Mouse (Mus musculus) MEL (cell line): Measurements from ENCODE around the gene Rasl12. TPM values are rescaled to one million over a fixed set of nuclear protein-coding genes. Genes with fewer than 3 reads are reported as not detected.

ENCODE experiments used
- DNase-seq: peaks from one replicate; pipeline ENCODE4 v3.0.0; 2011; ENCODE audit warnings: low read depth, low spot score
- H3K27ac ChIP-seq: 2 replicates; pipeline ENCODE4 v1.5.1; 2012; ENCODE audit warnings: low read depth, mild to moderate bottlenecking, control low read depth, low read length, moderate library complexity; ENCODE audit not compliant: control insufficient read depth
- H3K27me3 ChIP-seq, 2 experiments: fragments of 150-350 bp in 1 of 2; sonication (generic) in 1 of 2; 2 replicates each; pipeline ENCODE4 v1.6.1; 2012; ENCODE audit warnings: low read length in 2 of 2, mild to moderate bottlenecking in 2 of 2, improper control_type of control experiment in 1 of 2, moderate library complexity in 1 of 2; ENCODE audit not compliant: insufficient read depth in 2 of 2, control insufficient read depth in 1 of 2
- H3K36me3 ChIP-seq, 2 experiments: 2 replicates each; pipeline ENCODE4 v1.6.1; 2012 to 2014; ENCODE audit warnings: low read length in 2 of 2, improper control_type of control experiment in 1 of 2, inconsistent platforms in 1 of 2, mild to moderate bottlenecking in 1 of 2; ENCODE audit not compliant: insufficient read depth in 2 of 2, control insufficient read depth in 1 of 2
- H3K4me1 ChIP-seq, 2 experiments: fragments of 150-350 bp in 1 of 2; sonication (generic) in 1 of 2; 2 replicates each; pipeline ENCODE4 v1.6.1; 2012; ENCODE audit warnings: low read length in 2 of 2, improper control_type of control experiment in 1 of 2, mild to moderate bottlenecking in 1 of 2; ENCODE audit not compliant: insufficient read depth in 2 of 2, control insufficient read depth in 1 of 2
- H3K4me3 ChIP-seq, 2 experiments: fragments of 150-350 bp in 1 of 2; sonication (generic) in 1 of 2; 2 replicates each; pipeline ENCODE4 v1.5.1; 2012; ENCODE audit warnings: low read depth in 2 of 2, low read length in 2 of 2, mild to moderate bottlenecking in 2 of 2, moderate library complexity in 2 of 2, control low read depth in 1 of 2, improper control_type of control experiment in 1 of 2; ENCODE audit not compliant: control insufficient read depth in 1 of 2, insufficient read depth in 1 of 2
- H3K79me2 ChIP-seq: 2 replicates; pipeline ENCODE4 v1.6.1; 2012; ENCODE audit warnings: mild to moderate bottlenecking, low read length, moderate library complexity; ENCODE audit not compliant: control insufficient read depth, poor library complexity, insufficient read depth
- H3K9ac ChIP-seq: 2 replicates; pipeline ENCODE4 v1.6.1; 2012; ENCODE audit warnings: low read depth, mild to moderate bottlenecking, control low read depth, low read length, moderate library complexity; ENCODE audit not compliant: control insufficient read depth, poor library complexity, severe bottlenecking
- H3K9me3 ChIP-seq: fragments of 150-350 bp; sonication (generic); replicated peaks from 2 replicates; pipeline ENCODE4 v1.6.1; 2012; ENCODE audit warnings: mild to moderate bottlenecking, low read length, improper control_type of control experiment, moderate library complexity; ENCODE audit not compliant: insufficient read depth
- CHD1 ChIP-seq: IDR thresholded peaks from 2 replicates; pipeline ENCODE4 v1.6.1; 2012; ENCODE audit warnings: low read depth, mild to moderate bottlenecking, inconsistent platforms, low read length, improper control_type of control experiment
- CHD2 ChIP-seq: IDR thresholded peaks from 2 replicates; pipeline ENCODE4 v1.6.1; 2011; ENCODE audit warnings: low read length, improper control_type of control experiment
- CTCF ChIP-seq, 3 experiments: IDR thresholded peaks in 2 of 3; conservative IDR thresholded peaks in 1 of 3; 2 replicates each; pipeline ENCODE4 v1.5.1; 2011 to 2012; ENCODE audit warnings: low read length in 3 of 3, low read depth in 2 of 3, mild to moderate bottlenecking in 2 of 3, improper control_type of control experiment in 1 of 3, inconsistent platforms in 1 of 3, mixed read lengths in 1 of 3, moderate library complexity in 1 of 3; ENCODE audit not compliant: control insufficient read depth in 1 of 3, insufficient read depth in 1 of 3, poor library complexity in 1 of 3, severe bottlenecking in 1 of 3
- ELF1 ChIP-seq: IDR thresholded peaks from 2 replicates; pipeline ENCODE4 v1.6.1; 2014; ENCODE audit warnings: low read depth, mild to moderate bottlenecking, inconsistent platforms, low read length, improper control_type of control experiment, moderate library complexity
- ETS1 ChIP-seq: IDR thresholded peaks from 2 replicates; pipeline ENCODE4 v1.6.1; 2012; ENCODE audit warnings: low read depth, mild to moderate bottlenecking, inconsistent platforms, low read length, improper control_type of control experiment, moderate library complexity
- GATA1 ChIP-seq: IDR thresholded peaks from 2 replicates; pipeline ENCODE4 v1.6.1; 2011; ENCODE audit warnings: low read depth, low read length, improper control_type of control experiment
- JUND ChIP-seq: IDR thresholded peaks from 2 replicates; pipeline ENCODE4 v1.6.1; 2011; ENCODE audit warnings: low read depth, mild to moderate bottlenecking, improper control_type of control experiment, low read length
- MAFK ChIP-seq: IDR thresholded peaks from 2 replicates; pipeline ENCODE4 v1.6.1; 2011; ENCODE audit warnings: low read depth, mild to moderate bottlenecking, low read length, improper control_type of control experiment, borderline replicate concordance
- MAX ChIP-seq: IDR thresholded peaks from 2 replicates; pipeline ENCODE4 v1.6.1; 2011; ENCODE audit warnings: low read length, improper control_type of control experiment
- MEF2A ChIP-seq: IDR thresholded peaks from 2 replicates; pipeline ENCODE4 v1.6.1; 2014; ENCODE audit warnings: low read depth, mild to moderate bottlenecking, inconsistent platforms, low read length, improper control_type of control experiment; ENCODE audit not compliant: poor library complexity, insufficient replicate concordance, severe bottlenecking; ENCODE audit errors: extremely low read depth
- MYB ChIP-seq: IDR thresholded peaks from 2 replicates; pipeline ENCODE4 v1.6.1; 2011; ENCODE audit warnings: mild to moderate bottlenecking, low read depth, low read length, improper control_type of control experiment
- MYC ChIP-seq: IDR thresholded peaks from 2 replicates; pipeline ENCODE4 v1.6.1; 2011; ENCODE audit warnings: low read depth, mild to moderate bottlenecking, low read length, improper control_type of control experiment, moderate library complexity
- NRF1 ChIP-seq: IDR thresholded peaks from 2 replicates; pipeline ENCODE4 v1.6.1; 2014; ENCODE audit warnings: low read depth, mild to moderate bottlenecking, inconsistent platforms, low read length, improper control_type of control experiment, moderate library complexity; ENCODE audit not compliant: poor library complexity, insufficient read depth, severe bottlenecking
- RAD21 ChIP-seq: IDR thresholded peaks from 2 replicates; pipeline ENCODE4 v1.6.1; 2011; ENCODE audit warnings: mild to moderate bottlenecking, low read depth, low read length, improper control_type of control experiment
- SIN3A ChIP-seq: IDR thresholded peaks from 2 replicates; pipeline ENCODE4 v1.6.1; 2012; ENCODE audit warnings: low read length, improper control_type of control experiment, inconsistent platforms
- SMC3 ChIP-seq: IDR thresholded peaks from 2 replicates; pipeline ENCODE4 v1.6.1; 2011; ENCODE audit warnings: low read depth, low read length, improper control_type of control experiment
- TCF12 ChIP-seq: IDR thresholded peaks from 2 replicates; pipeline ENCODE4 v1.6.1; 2014; ENCODE audit warnings: low read depth, mild to moderate bottlenecking, inconsistent platforms, low read length, improper control_type of control experiment, moderate library complexity
- UBTF ChIP-seq: IDR thresholded peaks from 2 replicates; pipeline ENCODE4 v1.6.1; 2012; ENCODE audit warnings: low read depth, mild to moderate bottlenecking, inconsistent platforms, low read length, improper control_type of control experiment, moderate library complexity, borderline replicate concordance; ENCODE audit not compliant: insufficient read depth
- ZMIZ1 ChIP-seq: IDR thresholded peaks from 2 replicates; pipeline ENCODE4 v1.6.1; 2012; ENCODE audit warnings: low read depth, mild to moderate bottlenecking, inconsistent platforms, low read length, improper control_type of control experiment, moderate library complexity
- polyA plus RNA-seq, 2 experiments: library from polyadenylated mRNA; stranded (reverse) in 1 of 2; unstranded in 1 of 2; fragments of >175 nt in 1 of 2; fragments of >200 nt in 1 of 2; gene quantifications; 2 replicates each; pipeline versions ENCODE4 v1.2.1 to v1.2.4; 2012; ENCODE audit warnings: low replicate concordance in 2 of 2, low read depth in 1 of 2; ENCODE audit not compliant: insufficient read length in 2 of 2, insufficient read depth in 1 of 2, missing spikeins in 1 of 2
- total RNA-seq: library from RNA; depleted of rRNA; stranded (reverse); fragments of 300-350 nt; gene quantifications from 2 replicates; pipeline ENCODE4 v1.2.3, GENCODE M21; 2012

Gene Rasl12
- total and polyA plus RNA-seq, 3 experiments: 0.12 to 0.19 TPM; not detected in 1

DNA sequence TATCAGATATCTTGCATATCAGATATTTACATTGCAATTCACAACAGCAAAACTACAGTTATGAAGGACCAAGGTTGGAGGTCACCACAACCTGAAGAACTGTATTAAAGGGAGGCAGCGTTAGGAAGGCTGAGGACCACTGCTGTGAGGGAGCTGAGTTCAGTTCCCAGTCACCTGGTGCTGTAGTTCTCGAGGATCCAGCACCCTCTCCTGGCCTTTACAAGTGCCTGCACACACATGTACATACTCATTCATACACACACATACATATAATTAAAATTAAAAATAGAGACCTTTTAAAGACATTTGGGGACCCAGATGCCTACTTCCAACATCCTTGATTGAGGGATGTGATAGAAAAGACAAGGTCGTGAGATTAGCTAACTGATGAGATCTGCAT, 21.3 kb downstream of the Rasl12 start:
- peak; percentile 25 for DNase-seq
- Histone ChIP-seq H3K4me3 (no peak overlapping the region), H3K9me3 (no peaks in the 10 kb centered on the region), H3K36me3 (no peaks in the 10 kb centered on the region; a peak in 1 of 4 replicates), H3K9ac (no peak overlapping the region), H3K4me1 (peaks cover 0 to 2% of the 10 kb centered on the region in 2 experiments; a peak in 1 of 4 replicates), H3K79me2 (no peaks in the 10 kb centered on the region), H3K27me3 (peaks cover 0 to 2% of the 10 kb centered on the region in 2 experiments; a peak in 2 of 4 replicates), H3K27ac (no peak overlapping the region)
- no peak for TF ChIP-seq MYB
- peak; percentile 6 to 51 (median 29); a peak in 2 of 6 replicates for TF ChIP-seq CTCF (IDR thresholded peaks at IDR 0.05 in 2 of 3, conservative IDR thresholded peaks at IDR 0.05 in 1 of 3; ENCODE audit: control insufficient read depth in 1 of 3, insufficient read depth in 1 of 3, low read depth in 2 of 3, low read length in 3 of 3, poor library complexity in 1 of 3, severe bottlenecking in 1 of 3)
- TF ChIP-seq SMC3: peak; percentile 37
- no peak for TF ChIP-seq JUND
- no peak for TF ChIP-seq TCF12
- TF ChIP-seq RAD21: peak; percentile 46
- no peak for TF ChIP-seq GATA1
- no peak for TF ChIP-seq ETS1

DNA sequence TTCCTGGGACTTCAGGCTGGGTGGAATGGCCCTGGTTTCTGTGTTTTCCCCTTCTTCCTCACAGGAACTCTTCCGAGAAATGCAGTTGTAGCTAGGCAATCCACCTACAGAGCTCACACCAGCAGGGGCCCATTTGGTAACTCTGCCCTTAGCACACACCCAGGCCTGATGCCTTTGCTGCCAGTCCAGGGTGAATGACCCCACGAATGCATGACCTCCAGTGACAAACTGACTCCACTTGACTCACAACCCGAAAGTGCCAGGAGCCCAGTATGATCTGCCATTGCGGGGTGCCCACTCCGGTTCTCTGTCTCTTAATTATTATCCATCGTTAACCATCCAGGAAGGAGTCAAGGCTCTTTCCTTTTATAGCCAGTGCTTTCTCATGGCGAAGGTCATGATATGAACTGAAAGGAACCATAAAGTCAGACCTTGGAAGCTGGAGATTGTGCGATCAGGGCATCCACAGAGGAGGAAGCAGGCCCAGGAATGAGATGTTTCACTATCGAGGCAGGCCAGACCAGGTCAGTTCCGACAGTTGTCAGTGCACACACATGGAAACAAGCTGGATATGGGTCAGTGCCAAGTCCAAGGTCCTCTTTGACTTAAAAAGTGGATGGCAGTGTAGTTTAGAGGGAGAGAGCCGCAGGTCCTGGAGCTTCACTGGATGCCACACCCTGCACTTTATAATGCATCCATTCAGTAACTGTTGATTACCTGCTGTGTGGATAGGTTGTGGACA, 24.6 kb downstream of the Rasl12 start, which contains the start of gene Slc51b:
TSS of gene Slc51b (minus strand) at position 196 of the 742 bp plus-strand sequence.
- Histone ChIP-seq H3K36me3 (no peaks in the 10 kb centered on the region; a peak in 1 of 4 replicates), H3K9me3 (no peaks in the 10 kb centered on the region), H3K4me3 (no peak within 1 kb of the TSS), H3K27me3 (no peaks in the 10 kb centered on the region; a peak in 2 of 4 replicates), H3K79me2 (no peaks in the 10 kb centered on the region), H3K4me1 (peaks cover 0 to 2% of the 10 kb centered on the region in 2 experiments; a peak in 1 of 4 replicates), H3K9ac (no peak within 1 kb of the TSS), H3K27ac (no peak within 1 kb of the TSS)
- DNase-seq: no peak
- TF ChIP-seq ELF1 (no peak), SIN3A (no peak), CTCF (IDR thresholded peaks at IDR 0.05 in 2 of 3, conservative IDR thresholded peaks at IDR 0.05 in 1 of 3; ENCODE audit: control insufficient read depth in 1 of 3, insufficient read depth in 1 of 3, low read depth in 2 of 3, low read length in 3 of 3, poor library complexity in 1 of 3, severe bottlenecking in 1 of 3) (no peak), MEF2A (no peak), ZMIZ1 (no peak), UBTF (no peak), MAX (no peak), MAFK (no peak), CHD1 (no peak), NRF1 (no peak), CHD2 (no peak), MYC (no peak), ETS1 (no peak)
